Mouse (Mus musculus) ES-Bruce4 (cell line): ENCODE measurements around the gene Rabl6.
A peak's percentile ranks its signal among the peaks of the same experiment; 100 is the strongest.

Source experiments
- CTCF ChIP-seq: IDR thresholded peaks from one replicate; pipeline ENCODE4 v1.8.1; 2011; ENCODE audit warnings: low read depth, low read length
- EP300 ChIP-seq: IDR thresholded peaks from 2 replicates; pipeline ENCODE4 v1.6.1; 2011; ENCODE audit warnings: low read depth, low read length; ENCODE audit not compliant: insufficient read depth
- POLR2A ChIP-seq: IDR thresholded peaks from one replicate; pipeline ENCODE4 v1.8.1; 2011; ENCODE audit warnings: low read length; ENCODE audit not compliant: insufficient read depth

- no peak for TF ChIP-seq POLR2A
- TF ChIP-seq EP300 = no peak
- peak; percentile 49 for TF ChIP-seq CTCF
These were observed 16.5 kb downstream of the Rabl6 start for GRCm38 (mm10) chr2:25591863-25592262.
